Mouse (Mus musculus) liver, adult 2 months (tissue): ENCODE measurements around the gene B9d1.

ENCODE experiments used
- CTCF ChIP-seq: fragments of 200-500 bp; IDR thresholded peaks from 2 replicates; pipeline ENCODE4 v1.5.1; 2011; ENCODE audit warnings: low read depth, low read length, control low read depth
- POLR2A ChIP-seq: fragments of 200-500 bp; IDR thresholded peaks from 2 replicates; pipeline ENCODE4 v1.6.1; 2011; ENCODE audit warnings: low read length, control low read depth; ENCODE audit not compliant: insufficient read depth; ENCODE audit errors: extremely low read depth

- TF ChIP-seq CTCF (no peak), POLR2A (no peak)
Observed at GRCm38 (mm10) chr11:61562421-61562820, 57.5 kb downstream of the B9d1 start.
